Mouse (Mus musculus) stomach, embryonic 15.5 days (tissue): ENCODE results near the gene Actn1. TPM values are rescaled to one million over a fixed set of nuclear protein-coding genes. Genes with fewer than 3 reads are reported as not detected.

Source experiments
- ATAC-seq: fragments of 200-750 bp; cut with Nextera tagmentation; 2 replicates; pipeline ENCODE4 v1.8.0; 2017; ENCODE audit warnings: low read depth, moderate number of reproducible peaks, moderate TSS enrichment; ENCODE audit not compliant: insufficient read depth, low FRiP score
- H3K27ac ChIP-seq: fragments of 300-500 bp; sonication (generic); 2 replicates; pipeline ENCODE4 v1.5.1; 2015; ENCODE audit warnings: mild to moderate bottlenecking, inconsistent platforms
- H3K27me3 ChIP-seq: fragments of 300-500 bp; sonication (generic); replicated peaks from 2 replicates; pipeline ENCODE4 v1.6.1; 2015; ENCODE audit warnings: inconsistent platforms
- H3K36me3 ChIP-seq: fragments of 300-500 bp; sonication (generic); 2 replicates; pipeline ENCODE4 v1.6.1; 2015; ENCODE audit warnings: inconsistent platforms
- H3K4me1 ChIP-seq: fragments of 300-500 bp; sonication (generic); 2 replicates; pipeline ENCODE4 v1.6.1; 2015; ENCODE audit warnings: inconsistent platforms
- H3K4me2 ChIP-seq: fragments of 300-500 bp; sonication (generic); 2 replicates; pipeline ENCODE4 v1.6.1; 2015; ENCODE audit warnings: mild to moderate bottlenecking, inconsistent platforms
- H3K4me3 ChIP-seq: fragments of 300-500 bp; sonication (generic); replicated peaks from 2 replicates; pipeline ENCODE4 v1.5.1; 2015; ENCODE audit warnings: inconsistent platforms
- H3K9ac ChIP-seq: fragments of 300-500 bp; sonication (generic); 2 replicates; pipeline ENCODE4 v1.6.1; 2015; ENCODE audit warnings: inconsistent platforms
- H3K9me3 ChIP-seq: fragments of 300-500 bp; sonication (generic); 2 replicates; pipeline ENCODE4 v1.6.1; 2016; ENCODE audit warnings: inconsistent platforms
- WGBS: fragments of 180-500 bp; shearing (Covaris S2); methylation state at CpG from one replicate; pipeline ENCODE4 v1.1.7; 2015; 5-methylcytosine and 5-hydroxymethylcytosine counted together
- polyA plus RNA-seq: library from polyadenylated mRNA; unstranded; fragments of >200 nt; fragmentation: Nextera tagmentation; extraction: Ambion mirVana; gene quantifications from 2 replicates; pipeline ENCODE4 v1.2.1, GENCODE M21; 2015

The Actn1 gene
- polyA plus RNA-seq, 1 experiment from 2014 or later = 61.2 TPM

GRCm38 (mm10) chr12:80258520-80259215, 1.5 kb downstream of the Actn1 start:
- Histone ChIP-seq H3K4me1 (peaks cover 47% of the 10 kb centered on the region), H3K4me3 (peak overlapping the region; percentile 88), H3K4me2 (peak overlapping the region; percentile 85), H3K27ac (peak overlapping the region; percentile 98), H3K9ac (peak overlapping the region; percentile 84), H3K36me3 (no peaks in the 10 kb centered on the region), H3K9me3 (no peaks in the 10 kb centered on the region), H3K27me3 (no peaks in the 10 kb centered on the region)
- WGBS = 2% methylated on average over 22 of the region's 22 CpGs
- ATAC-seq = no peak

- no peak for ATAC-seq
- 52% methylated on average over 2 of the region's 2 CpGs for WGBS
- Histone ChIP-seq H3K4me3 (no peak overlapping the region), H3K36me3 (no peaks in the 10 kb centered on the region), H3K27me3 (no peaks in the 10 kb centered on the region), H3K4me2 (no peak overlapping the region), H3K9ac (no peak overlapping the region), H3K27ac (no peak overlapping the region), H3K9me3 (no peaks in the 10 kb centered on the region), H3K4me1 (peaks cover 81% of the 10 kb centered on the region)
Observed at GRCm38 (mm10) chr12:80251978-80252377, 8.2 kb downstream of the Actn1 start.

GRCm38 (mm10) chr12:80251554-80251953, 8.6 kb downstream of the Actn1 start:
- H3K4me2 ChIP-seq = peak overlapping the region; percentile 3; the same call in 1 of the 2 replicates
- WGBS = 40% methylated on average over 3 of the region's 3 CpGs
- H3K9ac ChIP-seq = no peak overlapping the region
- peaks cover 81% of the 10 kb centered on the region for H3K4me1 ChIP-seq
- no peaks in the 10 kb centered on the region for H3K9me3 ChIP-seq
- ATAC-seq = no peak
- H3K36me3 ChIP-seq = no peaks in the 10 kb centered on the region
- H3K27me3 ChIP-seq = no peaks in the 10 kb centered on the region
- no peak overlapping the region for H3K4me3 ChIP-seq
- no peak overlapping the region for H3K27ac ChIP-seq

DNA sequence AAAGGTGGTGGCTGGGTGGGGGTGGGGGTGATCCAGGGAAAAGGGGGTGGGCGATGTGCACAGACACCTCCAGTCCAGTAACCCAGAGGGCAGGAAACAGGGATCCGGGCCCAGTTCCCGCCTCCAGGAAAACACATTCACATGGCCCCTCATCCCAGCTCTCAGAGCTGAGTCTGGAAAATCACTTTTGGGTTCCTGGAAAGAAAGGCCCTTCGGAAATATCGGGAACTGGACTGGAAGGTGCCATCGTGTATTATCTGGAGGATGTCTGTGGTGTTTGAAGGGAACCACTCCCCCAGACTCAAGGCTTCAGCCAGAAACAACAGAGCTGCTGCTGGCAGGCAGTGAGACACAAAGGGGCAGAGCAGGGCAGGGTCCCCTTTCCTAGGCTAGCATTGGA, 10.6 kb downstream of the Actn1 start:
- no peaks in the 10 kb centered on the region for H3K36me3 ChIP-seq
- 53% methylated on average over 6 of the region's 6 CpGs for WGBS
- no peaks in the 10 kb centered on the region for H3K27me3 ChIP-seq
- no peak overlapping the region for H3K9ac ChIP-seq
- no peaks in the 10 kb centered on the region for H3K9me3 ChIP-seq
- H3K27ac ChIP-seq = peak overlapping the region; percentile 40
- no peak for ATAC-seq
- no peak overlapping the region for H3K4me2 ChIP-seq
- peaks cover 83% of the 10 kb centered on the region for H3K4me1 ChIP-seq
- no peak overlapping the region for H3K4me3 ChIP-seq

DNA sequence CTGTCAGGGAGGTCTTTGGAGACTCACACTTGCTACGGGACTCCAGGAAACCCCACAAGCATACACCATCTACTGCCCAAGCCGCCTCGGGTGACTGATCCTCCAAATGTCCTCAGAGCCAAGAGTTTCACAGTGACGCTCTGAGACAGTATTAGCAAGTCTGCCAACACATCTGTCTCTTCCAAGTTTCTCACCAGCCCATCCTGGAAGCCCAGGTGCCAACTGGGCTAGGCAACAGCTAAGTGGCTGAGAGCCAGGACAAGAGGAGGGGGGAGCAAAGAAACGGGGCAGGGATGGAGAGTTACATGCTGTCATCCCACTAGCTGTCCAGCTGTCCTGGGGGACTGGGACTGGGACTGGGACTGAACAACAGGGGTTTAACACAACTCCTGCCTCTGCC, 13.1 kb downstream of the Actn1 start:
- Histone ChIP-seq H3K4me2 (no peak overlapping the region), H3K9me3 (no peaks in the 10 kb centered on the region), H3K4me3 (no peak overlapping the region), H3K4me1 (peaks cover 81% of the 10 kb centered on the region), H3K36me3 (no peaks in the 10 kb centered on the region), H3K27me3 (no peaks in the 10 kb centered on the region), H3K27ac (no peak overlapping the region), H3K9ac (no peak overlapping the region)
- ATAC-seq = no peak
- 58% methylated on average over 5 of the region's 5 CpGs for WGBS

- H3K4me2 ChIP-seq = no peak overlapping the region
- H3K36me3 ChIP-seq = no peaks in the 10 kb centered on the region
- H3K4me1 ChIP-seq = peaks cover 75% of the 10 kb centered on the region
- H3K9ac ChIP-seq = no peak overlapping the region
- WGBS = 35% methylated on average over 2 of the region's 2 CpGs
- no peaks in the 10 kb centered on the region for H3K27me3 ChIP-seq
- H3K9me3 ChIP-seq = no peaks in the 10 kb centered on the region
- H3K4me3 ChIP-seq = no peak overlapping the region
- H3K27ac ChIP-seq = no peak overlapping the region
- no peak for ATAC-seq
Observed at GRCm38 (mm10) chr12:80246505-80246904, 13.7 kb downstream of the Actn1 start.

DNA sequence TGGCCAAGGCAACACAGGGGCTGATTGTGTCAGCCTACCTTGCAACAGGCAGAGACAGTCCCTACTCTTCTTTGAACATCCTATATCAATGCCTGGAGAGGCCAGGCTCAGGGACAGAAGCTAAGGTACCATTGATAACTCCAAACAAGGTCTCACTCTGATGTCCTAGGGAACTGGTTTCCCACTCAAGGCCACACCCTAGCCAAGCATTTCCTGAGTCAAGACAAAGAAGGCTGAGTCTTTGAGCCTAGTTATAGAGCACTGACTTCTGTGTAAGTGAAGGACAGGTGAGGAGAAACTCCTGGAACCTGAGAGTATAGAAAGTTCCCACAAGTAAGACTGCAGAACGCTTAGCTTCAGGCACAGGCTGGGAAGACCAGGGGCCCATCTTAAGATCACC, 15.4 kb downstream of the Actn1 start:
- Histone ChIP-seq H3K4me3 (no peak overlapping the region), H3K9me3 (no peaks in the 10 kb centered on the region), H3K27me3 (no peaks in the 10 kb centered on the region), H3K4me1 (peaks cover 63% of the 10 kb centered on the region), H3K4me2 (no peak overlapping the region), H3K27ac (no peak overlapping the region), H3K9ac (no peak overlapping the region), H3K36me3 (no peaks in the 10 kb centered on the region)
- 97% methylated on average over 1 of the region's 1 CpGs for WGBS
- no peak for ATAC-seq

DNA sequence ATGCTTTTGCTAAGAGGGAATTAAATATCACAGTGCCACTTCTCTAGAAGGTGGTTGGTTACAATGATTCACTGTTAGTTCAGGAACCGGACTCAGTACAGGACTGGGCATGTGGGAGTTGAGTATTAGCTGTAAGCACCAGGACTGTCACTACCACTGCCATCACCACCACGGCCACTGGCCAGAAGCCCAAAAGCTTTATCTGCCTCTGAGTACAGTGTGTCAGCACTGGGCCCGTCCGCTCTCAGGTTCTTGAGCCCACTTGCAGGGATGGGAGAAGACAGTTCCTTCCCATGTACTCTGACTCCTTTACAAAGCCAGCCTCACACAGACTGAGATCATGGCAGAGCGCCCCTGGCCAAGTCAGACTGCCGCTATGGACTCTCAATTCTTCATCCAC, 16.0 kb downstream of the Actn1 start:
- Histone ChIP-seq H3K36me3 (no peaks in the 10 kb centered on the region), H3K4me3 (no peak overlapping the region), H3K9ac (no peak overlapping the region), H3K4me2 (no peak overlapping the region), H3K27me3 (no peaks in the 10 kb centered on the region), H3K27ac (no peak overlapping the region), H3K9me3 (no peaks in the 10 kb centered on the region), H3K4me1 (peaks cover 65% of the 10 kb centered on the region)
- WGBS = 77% methylated on average over 6 of the region's 6 CpGs
- no peak for ATAC-seq

- H3K4me1 ChIP-seq = peaks cover 66% of the 10 kb centered on the region
- 69% methylated on average over 4 of the region's 4 CpGs for WGBS
Observed at GRCm38 (mm10) chr12:80243335-80243734, 16.8 kb downstream of the Actn1 start.

DNA sequence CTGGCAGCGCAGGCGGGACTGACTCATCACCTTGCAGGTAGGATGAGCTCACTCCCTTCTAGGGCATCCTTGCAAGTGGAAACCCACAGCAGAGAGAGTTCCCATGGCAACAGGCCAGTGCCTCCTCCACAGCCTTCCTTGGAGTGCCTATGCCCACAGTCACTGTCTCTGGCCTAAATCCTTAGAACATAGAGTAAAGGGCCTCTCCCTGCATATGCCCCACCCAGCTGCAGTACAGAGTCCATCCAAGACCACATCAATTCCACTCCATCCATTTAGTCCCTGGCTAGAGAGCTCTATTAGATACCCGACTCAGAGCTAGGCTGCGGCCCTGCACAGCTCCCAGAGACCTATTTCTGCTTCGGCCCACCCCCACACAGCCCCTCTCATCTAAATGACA, 20.7 kb downstream of the Actn1 start:
- Histone ChIP-seq H3K4me2 (no peak overlapping the region), H3K9ac (no peak overlapping the region), H3K4me3 (no peak overlapping the region), H3K4me1 (peaks cover 41% of the 10 kb centered on the region), H3K36me3 (peaks cover 4% of the 10 kb centered on the region; the same call in 1 of the 2 replicates), H3K27ac (0 out of 2 replicates have a peak overlapping the region, but pooled peaks have one; percentile 12), H3K9me3 (no peaks in the 10 kb centered on the region), H3K27me3 (no peaks in the 10 kb centered on the region)
- no peak for ATAC-seq
- WGBS = 71% methylated on average over 5 of the region's 5 CpGs

More at GRCm38 (mm10) chr12:80243335-80243734, 16.8 kb downstream of the Actn1 start:
- Histone ChIP-seq H3K36me3 (no peaks in the 10 kb centered on the region), H3K27ac (no peak overlapping the region), H3K9ac (no peak overlapping the region), H3K27me3 (no peaks in the 10 kb centered on the region), H3K9me3 (no peaks in the 10 kb centered on the region), H3K4me3 (no peak overlapping the region), H3K4me2 (no peak overlapping the region)
- no peak for ATAC-seq

DNA sequence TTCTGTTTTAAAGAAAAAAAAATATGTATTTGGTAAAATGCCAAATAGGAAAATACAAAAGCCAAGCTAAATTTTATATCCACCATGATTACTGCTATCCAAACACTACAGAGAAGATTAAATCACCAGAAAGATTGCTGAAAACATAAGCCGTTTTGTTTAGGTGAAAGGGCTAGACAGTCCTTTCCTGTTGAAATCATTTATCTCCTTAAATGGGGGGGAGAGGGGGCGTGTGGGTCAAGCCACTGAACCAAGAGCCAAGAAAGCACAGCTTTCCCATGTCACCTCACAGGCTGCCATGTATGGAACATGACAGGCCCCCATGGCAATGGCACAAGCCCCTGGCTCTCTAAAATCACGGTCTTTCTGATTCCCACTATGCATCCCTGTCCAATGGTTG, 21.6 kb downstream of the Actn1 start:
- Histone ChIP-seq H3K4me2 (no peak overlapping the region), H3K4me1 (peaks cover 33% of the 10 kb centered on the region), H3K4me3 (no peak overlapping the region), H3K27ac (peak overlapping the region; percentile 46; the same call in 1 of the 2 replicates), H3K27me3 (no peaks in the 10 kb centered on the region), H3K9ac (no peak overlapping the region), H3K9me3 (no peaks in the 10 kb centered on the region), H3K36me3 (peaks cover 7% of the 10 kb centered on the region; the same call in 1 of the 2 replicates)
- WGBS = 41% methylated on average over 3 of the region's 3 CpGs
- no peak for ATAC-seq

DNA sequence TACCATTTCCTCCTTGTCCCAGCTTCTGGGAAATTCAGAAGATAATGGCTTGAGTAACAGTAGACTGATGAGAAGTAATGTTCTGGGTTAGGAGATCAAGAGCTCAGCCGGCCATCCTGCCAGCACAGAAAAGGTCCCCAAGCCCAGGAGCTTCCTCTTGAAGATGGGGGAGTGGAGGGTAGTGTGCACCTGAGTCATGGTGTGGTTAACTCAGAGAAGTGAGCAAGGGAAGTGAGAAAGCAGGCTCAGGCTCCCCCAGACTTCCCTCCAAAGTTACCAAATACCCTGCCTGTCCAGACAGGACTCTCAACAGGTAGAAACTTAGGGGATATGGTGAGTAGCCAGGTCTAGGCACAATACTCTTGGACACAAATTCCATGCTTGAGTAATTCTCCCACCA, 24.9 kb downstream of the Actn1 start:
- no peak overlapping the region for H3K9ac ChIP-seq
- no peak overlapping the region for H3K4me2 ChIP-seq
- no peaks in the 10 kb centered on the region for H3K27me3 ChIP-seq
- H3K9me3 ChIP-seq = no peaks in the 10 kb centered on the region
- H3K27ac ChIP-seq = no peak overlapping the region
- no peak for ATAC-seq
- H3K36me3 ChIP-seq = peaks cover 7% of the 10 kb centered on the region; the same call in 1 of the 2 replicates
- 85% methylated on average over 1 of the region's 1 CpGs for WGBS
- H3K4me3 ChIP-seq = no peak overlapping the region
- peaks cover 45% of the 10 kb centered on the region for H3K4me1 ChIP-seq
